Mouse (Mus musculus) inflammation-experienced regulatory T-cells, adult 16 weeks (primary cell): ENCODE data around the gene Thtpa. TPM values are rescaled to one million over a fixed set of nuclear protein-coding genes. Genes with fewer than 3 reads are reported as not detected.

Experiments used
- polyA plus RNA-seq: library from polyadenylated mRNA; unstranded; fragments of 100-300 nt; shearing (Covaris generic); gene quantifications from one replicate; pipeline ENCODE4 v1.2.1, GENCODE M21; 2017

Gene Thtpa
- polyA plus RNA-seq, result 18.4 TPM

DNA sequence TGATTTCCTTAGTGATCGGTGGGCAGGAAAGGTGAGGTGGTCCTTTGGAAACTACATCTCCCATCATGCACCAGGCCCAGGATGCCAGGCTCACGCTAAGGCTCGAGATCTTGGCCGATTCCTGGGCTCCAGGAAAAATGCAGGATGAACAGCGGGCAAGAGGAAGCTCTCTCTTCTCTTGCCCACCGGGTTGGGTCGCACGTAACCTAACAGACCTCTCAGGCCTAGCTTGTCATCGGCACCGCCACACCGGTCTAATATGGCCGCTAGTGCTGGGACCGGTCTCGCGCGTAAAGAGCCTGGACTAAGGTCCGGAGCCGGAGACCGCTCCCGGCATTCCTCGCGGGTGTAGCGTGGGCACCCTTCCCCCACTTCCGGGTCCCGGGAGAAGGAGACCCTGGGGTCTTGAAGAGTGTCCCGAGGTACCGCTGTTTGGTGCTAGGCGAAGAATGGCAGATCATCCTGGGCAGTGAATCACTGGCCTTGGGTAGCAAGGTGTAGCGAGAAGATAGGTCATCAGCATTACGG, at the start of gene Thtpa:
Gene Thtpa, plus strand, starts transcription at position 81 of the 528 bp plus-strand sequence.

DNA sequence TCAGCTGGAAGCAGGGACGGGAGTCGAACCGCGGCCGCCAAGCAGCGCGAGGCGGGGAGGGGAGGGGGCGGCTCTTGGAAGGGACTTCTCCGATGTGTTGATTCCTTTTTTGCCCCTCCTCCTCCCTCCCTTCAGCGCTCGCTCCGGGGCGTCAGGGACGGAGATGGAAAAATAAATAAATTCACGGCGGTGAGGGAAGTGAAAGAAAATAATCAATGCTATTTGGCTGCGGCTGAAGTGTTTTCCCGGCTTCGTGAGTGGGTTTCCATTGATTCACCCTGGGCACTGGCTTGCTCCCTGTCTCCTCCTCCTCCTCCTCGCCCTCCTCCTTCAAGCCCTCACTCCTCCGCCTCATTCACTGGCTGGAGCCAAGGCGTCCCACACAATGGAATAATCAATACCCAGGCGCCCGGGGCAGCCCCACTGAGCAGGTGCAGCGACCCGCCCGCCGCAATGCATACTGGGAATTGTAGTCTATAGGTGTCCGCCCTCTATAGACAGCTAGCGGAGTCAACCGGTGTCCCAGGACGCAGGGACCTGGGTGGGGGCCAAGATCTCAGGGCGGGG, 2.5 kb upstream of the Thtpa start, which contains the start of gene Zfhx2:
Gene Zfhx2, minus strand, starts transcription at position 314 of the 567 bp plus-strand sequence.

DNA sequence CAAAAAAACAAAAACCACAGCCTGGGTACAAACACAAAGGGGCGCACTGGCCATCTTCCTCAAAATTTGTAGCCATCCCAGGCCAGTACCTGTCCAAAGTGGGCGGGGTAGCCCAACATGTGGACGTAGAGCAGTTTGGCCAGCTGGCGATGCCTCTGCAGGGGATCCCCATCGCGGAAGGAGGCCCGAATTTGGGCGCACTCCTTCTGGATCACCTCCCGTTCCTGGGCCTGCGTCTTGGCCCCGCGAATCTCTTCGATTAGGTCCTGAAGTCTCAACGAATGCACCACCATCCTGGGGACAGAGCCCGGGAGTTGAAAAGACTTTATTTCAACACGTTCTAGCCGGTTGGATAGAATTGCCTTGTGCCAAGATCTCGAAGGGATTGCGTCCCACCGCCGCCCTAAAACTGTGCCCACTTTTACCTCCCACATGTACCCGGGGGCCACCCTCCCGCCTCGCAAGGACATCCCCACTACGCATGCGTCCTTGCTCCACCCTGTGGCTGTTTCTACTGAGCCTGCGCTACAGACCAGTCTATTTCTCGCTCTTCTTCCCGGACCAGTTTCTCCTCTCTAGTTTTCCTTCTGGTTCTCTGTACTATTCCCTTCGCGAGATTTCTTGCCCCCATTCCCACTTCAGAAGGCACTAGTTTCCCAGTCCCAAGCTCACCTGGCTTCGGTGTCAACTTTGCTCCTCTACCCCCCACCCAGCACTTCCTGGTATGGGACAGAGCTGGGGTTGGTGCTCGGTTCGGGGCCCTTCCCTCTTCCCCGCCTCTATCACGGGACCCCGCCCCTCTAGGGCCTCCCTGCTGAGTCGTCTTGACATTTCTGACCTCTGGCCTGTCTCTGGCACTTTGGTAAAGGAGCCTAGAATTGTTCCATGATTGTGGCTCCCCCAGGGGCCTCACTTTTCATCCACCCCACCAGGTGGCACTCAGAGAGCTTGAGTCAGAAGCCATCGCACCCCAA, 11.5 kb downstream of the Thtpa start, which contains the start of gene Ap1g2:
Gene Ap1g2, minus strand, starts transcription at position 758 of the 974 bp plus-strand sequence.

DNA sequence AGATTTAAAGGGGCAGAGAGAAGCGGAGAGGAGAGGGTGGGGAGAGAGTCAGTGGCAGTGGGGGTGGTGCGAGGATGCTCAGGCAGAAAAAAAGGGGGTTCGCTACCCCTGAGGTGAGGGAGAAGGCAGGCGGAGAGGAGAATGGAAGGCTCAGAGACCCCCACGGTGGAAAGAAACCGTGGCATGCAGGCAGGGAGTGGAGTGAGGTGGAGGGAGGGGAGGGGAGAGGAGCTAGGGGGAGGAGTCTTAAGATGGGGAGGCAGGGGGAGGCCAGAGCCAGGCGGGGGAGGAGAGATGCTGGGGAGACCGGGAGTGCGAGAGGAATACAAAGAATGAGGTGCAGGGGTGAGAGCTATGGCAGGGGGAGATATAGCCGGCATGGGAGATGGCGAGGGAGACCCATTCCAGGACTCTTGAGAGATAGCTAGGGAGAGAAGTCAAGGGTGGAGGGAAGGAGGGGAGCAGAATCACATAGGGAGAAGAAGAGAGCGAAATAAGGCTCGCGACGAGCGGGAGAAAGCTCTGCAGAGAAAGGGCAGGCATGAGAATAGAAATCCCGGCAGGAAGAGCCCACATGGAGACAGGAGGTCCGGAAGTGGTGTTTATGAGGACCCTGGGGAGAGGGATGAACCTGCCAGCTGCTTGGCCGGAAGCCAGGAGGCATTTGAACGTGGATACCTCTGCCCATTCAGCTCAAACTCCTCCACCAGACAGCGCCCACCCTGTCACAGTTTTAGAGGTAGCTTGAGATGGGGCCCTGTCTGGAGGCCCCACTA, 22.0 kb downstream of the Thtpa start, which contains the start of gene Jph4:
Gene Jph4, minus strand, starts transcription at position 511 of the 776 bp plus-strand sequence.

Other genes with a start within 250 kb of the Thtpa start
- 16.6 TPM for gene Homez, start 223.8 kb upstream of the Thtpa start, polyA plus RNA-seq
- 0.60 TPM for gene Ppp1r3e, start 217.2 kb upstream of the Thtpa start, polyA plus RNA-seq
- 0.59 TPM for gene Bcl2l2, start 211.4 kb upstream of the Thtpa start, polyA plus RNA-seq
- 0.38 TPM for gene Gm20521, start 211.3 kb upstream of the Thtpa start, polyA plus RNA-seq
- 32.5 TPM for gene Pabpn1, start 202.3 kb upstream of the Thtpa start, polyA plus RNA-seq
- 2.1 TPM for gene Slc22a17, start 181.7 kb upstream of the Thtpa start, polyA plus RNA-seq
- gene Efs, start 168.7 kb upstream of the Thtpa start, polyA plus RNA-seq, result not detected
- not detected for gene Il25, start 162.1 kb upstream of the Thtpa start, polyA plus RNA-seq
- not detected for gene Cmtm5, start 158.5 kb upstream of the Thtpa start, polyA plus RNA-seq
- gene Myh6, start 127.9 kb upstream of the Thtpa start, polyA plus RNA-seq, result not detected
- gene Gm17428, start 117.9 kb upstream of the Thtpa start, polyA plus RNA-seq, result not detected
- gene Myh7, start 100.2 kb upstream of the Thtpa start, polyA plus RNA-seq, result not detected
- 133 TPM for gene Ngdn, start 79.3 kb upstream of the Thtpa start, polyA plus RNA-seq
- 11.1 TPM for gene Zfhx2, start 2.5 kb upstream of the Thtpa start, polyA plus RNA-seq
- 172 TPM for gene Ap1g2, start 11.8 kb downstream of the Thtpa start, polyA plus RNA-seq
- not detected for gene Jph4, start 22.2 kb downstream of the Thtpa start, polyA plus RNA-seq
- not detected for gene Dhrs2, start 127.2 kb downstream of the Thtpa start, polyA plus RNA-seq